Mouse (Mus musculus) ES-Bruce4 (cell line): Measurements from ENCODE around the gene Tctex1d4.
A peak's percentile ranks its signal among the peaks of the same experiment; 100 is the strongest.

Source experiments
- CTCF ChIP-seq: IDR thresholded peaks from one replicate; pipeline ENCODE4 v1.8.1; 2011; ENCODE audit warnings: low read depth, low read length
- EP300 ChIP-seq: IDR thresholded peaks from 2 replicates; pipeline ENCODE4 v1.6.1; 2011; ENCODE audit warnings: low read depth, low read length; ENCODE audit not compliant: insufficient read depth
- POLR2A ChIP-seq: IDR thresholded peaks from one replicate; pipeline ENCODE4 v1.8.1; 2011; ENCODE audit warnings: low read length; ENCODE audit not compliant: insufficient read depth

- no peak for TF ChIP-seq POLR2A
- TF ChIP-seq CTCF, result no peak
- TF ChIP-seq EP300, result peak; percentile 98
These were observed 5.5 kb downstream of the Tctex1d4 start for GRCm38 (mm10) chr4:117131890-117132793.
